Mouse (Mus musculus) heart, postnatal 0 days (tissue): Measurements from ENCODE around the gene Ccdc84.

Experiments
- CTCF ChIP-seq: IDR thresholded peaks from 2 replicates; pipeline ENCODE4 v1.5.1; 2016; ENCODE audit warnings: antibody characterized with exemption, control low read depth, low read depth
- EP300 ChIP-seq: IDR thresholded peaks from 2 replicates; pipeline ENCODE4 v1.6.1; 2016; ENCODE audit warnings: antibody characterized with exemption, low read depth

- no peak for TF ChIP-seq EP300
- TF ChIP-seq CTCF: no peak
Observed at GRCm38 (mm10) chr9:44420280-44420898, 2.0 kb upstream of the Ccdc84 start.
